Mouse (Mus musculus): ENCODE measurements around the gene Riok2.
"Not testable (repeated sequence)": the region's sequence is repeated elsewhere in the genome, so short reads cannot be mapped to it uniquely, and the experiment has no call there.

Gene Riok2

DNA sequence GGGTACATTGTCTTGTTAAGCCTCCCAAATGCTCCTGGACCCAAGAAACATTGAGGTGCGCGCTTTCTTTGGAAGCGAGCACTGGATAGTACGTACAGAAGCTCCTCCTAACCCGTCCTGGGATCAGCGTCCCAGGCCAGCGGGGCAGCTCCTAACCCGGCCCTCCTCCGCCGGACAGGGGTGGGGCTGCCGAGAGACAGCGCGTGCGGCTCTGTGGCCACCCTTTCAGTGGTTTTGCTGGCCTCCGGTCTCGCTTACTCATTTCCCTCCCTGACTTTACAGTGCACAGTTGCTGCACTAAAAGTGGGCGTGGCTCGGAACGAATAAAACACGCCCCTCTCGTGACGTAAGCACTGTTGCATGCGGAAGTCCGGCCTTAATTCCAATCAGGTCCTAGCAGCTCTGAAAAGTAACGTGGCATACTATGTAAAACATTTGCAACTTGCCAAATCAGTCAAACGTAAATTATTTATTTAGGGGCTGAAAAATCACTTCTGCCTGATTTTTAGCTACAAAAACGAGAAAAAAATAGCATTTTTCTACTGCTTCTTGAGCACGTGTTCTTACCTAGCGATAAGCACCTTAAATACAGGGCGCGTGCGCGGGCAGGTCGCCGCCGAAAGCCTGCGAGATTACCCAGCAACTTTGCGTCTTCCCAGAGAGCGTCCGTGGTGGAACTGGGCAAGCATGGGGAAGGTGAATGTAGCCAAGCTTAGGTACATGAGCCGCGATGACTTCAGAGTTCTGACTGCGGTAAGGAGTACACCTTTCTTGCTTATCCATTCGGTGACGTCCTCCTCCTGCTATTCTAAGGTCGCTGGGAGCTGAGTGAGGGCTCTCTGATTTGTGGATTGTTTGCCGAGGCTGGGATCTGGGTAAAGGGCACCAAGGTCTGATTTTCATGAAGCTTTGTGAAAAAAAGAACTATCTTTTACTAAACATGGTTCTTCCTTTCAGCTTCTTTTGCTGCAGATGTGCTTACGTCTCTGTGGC, at the start of gene Riok2:
Gene Riok2 (plus strand): TSS at position 392 of the 993 bp plus-strand sequence.
- peak; percentile 87 to 93 for DNase-seq (ENCODE audit: low spot score in 2 of 2)

DNA sequence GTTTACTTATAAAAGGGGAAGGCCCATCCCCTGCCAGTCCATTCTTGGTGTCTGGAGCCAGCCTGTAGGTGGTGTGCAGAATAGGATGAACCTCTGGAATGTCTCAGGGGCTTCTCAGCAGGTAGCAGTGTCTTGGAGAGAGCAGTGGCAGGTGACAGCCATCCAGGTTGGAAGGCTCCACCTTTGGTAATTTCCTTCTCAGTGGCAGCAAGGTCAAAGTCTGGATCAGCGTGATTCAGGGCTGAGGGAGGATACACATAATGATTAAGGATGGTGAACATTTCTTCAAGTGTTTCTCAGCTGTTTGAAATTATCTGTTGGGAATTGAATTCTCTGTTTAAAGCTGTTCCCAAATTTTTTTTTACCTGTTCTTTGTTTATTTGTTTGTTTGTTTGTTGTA, 48.1 kb upstream of the Riok2 start:
- not testable (repeated sequence) for DNase-seq (ENCODE audit: low spot score in 2 of 2)

DNA sequence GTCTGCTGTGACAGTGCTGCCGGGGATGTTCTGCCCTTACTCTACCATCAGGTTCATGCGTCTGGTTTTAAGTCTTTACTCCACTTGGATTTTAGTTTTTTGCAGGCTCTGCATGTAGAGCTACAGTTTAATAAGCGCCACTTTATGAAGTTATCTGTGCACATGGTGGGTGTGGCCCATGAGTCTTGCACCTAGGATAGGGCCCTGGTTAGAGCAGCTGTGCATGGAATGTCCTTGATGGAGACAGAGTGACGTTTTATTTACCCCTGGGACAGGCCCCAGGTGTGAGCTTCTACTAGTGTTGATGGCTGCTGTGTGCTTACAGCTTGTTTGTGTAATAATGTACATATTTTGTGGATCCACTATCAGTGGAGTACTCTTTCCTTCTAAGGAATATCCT, 47.5 kb upstream of the Riok2 start:
- no peak for DNase-seq (ENCODE audit: low spot score in 2 of 2)

DNA sequence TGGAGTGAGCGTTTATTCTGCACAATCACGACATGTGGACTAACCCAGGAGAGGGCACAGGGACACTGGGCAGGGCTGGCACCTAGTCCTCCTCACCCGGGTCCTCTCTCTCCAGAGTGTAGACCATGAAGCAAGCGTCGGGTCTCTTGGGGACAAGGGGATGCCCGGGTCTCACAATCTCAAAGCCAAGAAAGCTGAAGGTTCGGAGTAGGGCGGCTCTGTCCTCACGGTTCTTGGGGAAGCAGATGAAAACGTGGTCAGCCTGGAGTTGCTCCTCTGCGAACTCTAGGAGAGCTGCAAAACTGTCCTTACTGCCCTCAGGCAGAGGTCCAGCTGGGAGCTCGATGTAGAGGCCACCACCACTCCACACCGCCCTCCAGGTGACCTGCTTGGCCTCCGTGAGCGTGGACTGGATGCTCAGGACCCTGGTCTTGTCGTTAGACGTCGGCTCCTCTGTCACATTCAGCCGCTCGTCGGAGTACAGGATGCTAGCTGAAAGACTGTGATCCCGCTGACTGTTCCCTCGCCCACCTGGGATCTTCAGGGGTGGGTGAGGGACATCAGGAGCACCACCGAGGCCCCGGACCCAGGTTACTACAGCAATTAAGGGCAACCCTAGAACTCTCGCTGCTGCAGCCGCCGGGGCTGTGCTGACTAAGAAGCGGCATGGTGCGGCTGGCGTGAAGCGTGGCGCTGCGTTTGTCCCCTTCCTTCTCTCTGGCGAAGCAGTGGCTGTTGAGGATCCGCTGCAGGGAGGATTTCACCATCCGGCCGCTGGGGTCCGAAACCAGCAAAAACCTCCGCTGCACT, 28.5 kb upstream of the Riok2 start:
- DNase-seq (ENCODE audit: low spot score in 2 of 2): not testable (repeated sequence)

DNA sequence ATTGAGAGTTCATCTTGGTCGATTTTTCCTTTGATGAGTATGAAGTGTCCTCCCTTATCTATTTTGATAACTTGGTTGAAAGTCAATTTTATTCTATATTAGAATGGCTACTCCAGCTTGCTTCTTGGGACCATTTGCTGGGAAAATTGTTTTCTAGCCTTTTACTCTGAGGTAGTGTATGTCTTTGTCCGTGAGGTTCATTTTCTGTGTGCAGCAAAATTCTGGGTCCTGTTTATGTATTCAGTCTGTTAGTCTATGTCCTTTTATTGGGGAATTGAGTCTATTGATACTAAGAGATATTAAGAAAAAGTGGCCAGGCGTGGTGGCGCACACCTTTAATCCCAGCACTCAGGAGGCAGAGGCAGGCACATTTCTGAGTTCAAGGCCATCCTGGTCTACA, 27.8 kb upstream of the Riok2 start:
- not testable (repeated sequence) for DNase-seq (ENCODE audit: low spot score in 2 of 2)

DNA sequence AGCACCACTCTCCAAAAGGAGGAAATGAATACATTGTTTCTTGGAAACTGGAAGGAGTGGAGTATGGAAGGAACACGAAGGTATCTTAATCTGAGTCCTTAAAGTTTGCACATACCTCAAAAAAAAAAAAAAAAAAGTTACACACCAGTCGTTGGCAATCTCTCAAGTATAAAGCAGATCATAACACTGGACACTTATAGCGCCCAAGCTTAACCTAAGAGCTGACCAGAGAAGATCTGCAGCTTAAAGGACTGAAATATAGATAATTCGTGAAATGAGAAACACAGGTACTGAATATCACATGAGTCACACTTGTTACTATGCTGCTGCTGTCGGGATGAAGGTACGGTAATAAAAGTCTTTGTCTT, 575 bp upstream of the Riok2 start:
- no peak for DNase-seq (ENCODE audit: low spot score in 2 of 2)

DNA sequence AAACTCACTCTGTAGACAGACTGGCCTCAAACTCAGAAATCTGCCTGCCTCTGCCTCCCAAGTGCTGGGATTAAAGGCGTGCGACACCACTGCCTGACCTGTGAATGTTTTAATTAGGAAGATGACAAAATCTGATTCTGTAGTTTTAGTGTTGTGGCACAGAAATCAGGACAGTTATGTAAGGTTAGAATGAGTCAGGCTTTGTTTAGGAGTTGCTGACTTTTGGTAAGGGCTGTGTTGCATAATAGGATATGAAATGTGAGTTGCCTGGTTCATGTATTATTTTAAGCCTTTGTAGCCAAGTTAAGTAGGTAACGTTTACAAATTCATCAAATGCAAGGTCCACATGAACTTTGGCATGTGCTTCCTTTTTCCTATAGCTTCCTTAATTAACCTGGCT, 1.5 kb downstream of the Riok2 start:
- DNase-seq (ENCODE audit: low spot score in 2 of 2): no peak

DNA sequence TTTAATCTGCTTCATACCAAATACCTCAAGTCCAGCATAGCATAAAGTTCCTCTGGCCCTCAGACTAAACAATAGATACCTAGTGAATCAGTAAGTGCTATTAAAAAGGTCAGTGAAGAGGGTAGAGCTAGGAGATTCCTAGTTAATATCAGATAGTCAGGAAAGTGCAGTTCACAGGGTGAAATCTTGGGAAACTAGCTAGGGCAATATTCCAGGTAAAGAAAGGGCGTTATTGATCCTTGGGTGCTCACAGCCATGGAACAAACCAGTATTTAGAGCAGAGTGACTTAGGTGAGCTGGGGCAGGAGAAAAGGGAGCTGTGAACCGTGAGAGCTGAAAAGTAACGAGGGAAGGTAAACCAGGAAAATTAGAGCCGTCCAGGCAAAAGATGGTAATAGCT, 9.6 kb downstream of the Riok2 start:
- no peak for DNase-seq (ENCODE audit: low spot score in 2 of 2)

DNA sequence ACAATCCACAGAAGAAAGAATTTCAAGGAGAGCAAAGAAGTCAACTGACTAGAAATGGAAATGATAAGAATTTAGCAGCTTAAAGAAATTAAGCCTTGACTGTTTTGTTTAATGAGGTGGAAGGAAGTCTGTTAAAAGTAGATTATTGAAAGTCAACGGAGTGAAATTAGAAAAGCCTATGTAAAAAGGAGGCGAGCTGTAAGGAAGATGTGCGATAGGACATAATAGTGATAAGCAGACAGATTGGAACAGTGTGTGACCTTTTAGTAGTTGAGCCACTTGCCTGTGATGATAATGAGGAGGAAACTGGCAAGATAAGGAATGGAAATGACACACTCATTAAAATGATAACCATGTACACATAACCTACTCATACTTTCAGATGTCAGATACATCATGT, 10.4 kb downstream of the Riok2 start:
- DNase-seq (ENCODE audit: low spot score in 2 of 2): no peak

DNA sequence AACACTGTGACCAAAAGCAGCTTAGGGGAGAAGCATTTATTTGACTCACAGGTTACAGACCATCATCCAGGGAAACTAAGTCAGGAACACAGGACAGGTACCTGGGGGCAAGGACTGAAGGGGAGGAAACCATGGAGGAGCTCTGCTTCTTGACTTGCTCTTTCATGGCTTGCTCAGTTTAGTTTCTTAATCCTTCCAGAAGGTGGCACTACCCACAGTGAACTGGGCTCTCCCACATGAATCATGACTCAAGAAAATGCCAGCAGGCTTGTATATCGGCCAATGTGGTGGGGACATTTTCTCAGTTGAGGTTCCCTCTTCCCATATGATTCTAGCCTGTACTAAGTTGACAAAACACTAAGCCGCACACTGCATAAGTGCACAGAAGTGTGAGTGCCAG, 12.0 kb downstream of the Riok2 start:
- no peak for DNase-seq (ENCODE audit: low spot score in 2 of 2)

DNA sequence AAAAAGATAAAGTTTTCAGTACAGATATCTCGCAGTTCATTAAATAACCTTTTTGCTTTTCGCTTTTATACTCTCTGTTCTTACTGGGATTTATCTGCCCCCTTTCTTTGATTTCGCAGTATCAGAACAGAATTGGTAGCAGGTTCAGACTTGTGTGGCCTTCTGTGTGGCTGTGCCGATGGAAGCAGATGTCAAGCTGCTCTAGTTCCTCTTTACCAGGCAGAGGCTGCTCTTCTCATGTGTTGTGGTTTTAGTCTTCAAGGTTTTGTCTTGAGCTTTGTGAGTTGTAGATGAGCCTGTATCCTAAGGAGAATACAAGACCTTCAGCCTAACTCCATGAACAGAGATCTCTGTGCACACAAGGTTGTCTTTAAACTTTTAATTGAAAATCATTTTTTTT, 17.7 kb downstream of the Riok2 start:
- DNase-seq (ENCODE audit: low spot score in 2 of 2): no peak

DNA sequence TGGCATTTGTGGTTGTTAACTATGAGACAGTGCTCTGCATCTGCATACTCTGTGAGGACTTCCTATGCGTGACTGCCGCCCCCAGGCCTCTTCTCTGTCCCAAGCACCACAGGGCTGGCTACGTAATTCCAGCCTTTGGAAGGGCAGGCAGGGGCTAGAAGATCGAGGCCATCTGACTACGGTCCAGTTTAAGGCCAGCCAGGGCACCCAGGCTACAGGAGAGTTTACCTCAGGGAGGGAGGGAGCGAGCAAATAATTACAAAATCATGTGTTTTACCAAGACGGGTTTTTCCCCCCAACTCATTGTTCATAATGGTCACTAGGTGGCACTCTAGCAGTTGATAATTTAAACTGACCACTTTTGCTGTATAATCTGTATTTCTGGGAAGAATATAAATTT, 18.8 kb downstream of the Riok2 start:
- no peak for DNase-seq (ENCODE audit: low spot score in 2 of 2)

DNA sequence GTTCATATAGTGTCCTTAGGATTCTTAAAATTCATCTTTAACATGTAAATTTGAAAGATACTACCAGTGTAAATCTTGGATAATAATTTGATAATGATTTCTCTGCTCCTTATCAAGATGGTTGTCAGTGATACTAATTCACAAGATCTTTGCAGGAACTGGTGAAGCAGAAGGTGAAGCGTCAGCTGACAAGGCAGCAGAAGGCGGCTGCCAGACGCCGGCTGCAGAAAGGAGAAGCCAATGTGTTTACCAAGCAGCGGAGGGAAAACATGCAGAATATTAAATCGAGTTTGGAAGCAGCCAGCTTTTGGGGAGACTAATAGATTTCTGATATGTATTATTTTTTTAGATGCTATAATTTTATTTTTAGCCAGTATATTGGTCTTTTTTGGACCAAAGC, 19.2 kb downstream of the Riok2 start:
- DNase-seq (ENCODE audit: low spot score in 2 of 2): no peak

DNA sequence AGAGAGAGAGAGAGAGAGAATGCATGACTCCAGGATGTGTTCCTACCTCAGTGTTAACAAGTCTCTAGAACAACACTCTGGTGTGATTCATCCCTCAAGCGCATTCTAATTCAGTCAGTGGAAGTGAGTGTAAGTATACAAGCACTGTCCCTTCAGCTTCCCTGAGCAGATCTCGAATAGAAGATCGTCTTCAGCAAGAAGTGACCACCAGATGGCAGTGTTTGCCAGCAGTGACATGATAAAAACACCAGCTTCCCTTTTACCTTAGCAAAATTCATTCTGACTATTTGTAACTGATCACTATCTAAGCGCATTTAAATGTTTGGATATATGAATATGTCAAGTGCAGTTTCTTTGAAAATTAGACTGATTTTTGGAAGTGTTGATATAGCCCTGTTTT, 20.2 kb downstream of the Riok2 start:
- peak; percentile 24 to 75 for DNase-seq (ENCODE audit: low spot score in 2 of 2)

DNA sequence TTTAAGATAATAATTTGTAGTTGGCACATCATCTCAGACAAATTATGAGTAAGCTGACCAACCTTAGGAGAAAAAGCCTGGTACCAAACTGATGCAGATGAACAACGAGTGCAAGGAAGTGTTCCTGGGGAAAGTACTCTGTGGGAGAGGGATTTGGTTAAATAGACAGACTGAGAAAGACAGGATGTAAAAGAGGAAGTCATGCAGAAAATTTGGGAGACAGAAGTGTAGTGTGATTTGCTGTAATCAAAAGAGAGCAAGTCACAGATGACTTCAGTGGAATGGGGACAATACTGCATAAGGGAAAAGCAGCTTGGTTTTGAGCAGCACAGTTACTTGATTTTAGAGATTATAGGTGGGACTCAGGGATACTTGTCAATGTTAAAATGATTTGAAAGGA, 22.8 kb downstream of the Riok2 start:
- DNase-seq (ENCODE audit: low spot score in 2 of 2): no peak

DNA sequence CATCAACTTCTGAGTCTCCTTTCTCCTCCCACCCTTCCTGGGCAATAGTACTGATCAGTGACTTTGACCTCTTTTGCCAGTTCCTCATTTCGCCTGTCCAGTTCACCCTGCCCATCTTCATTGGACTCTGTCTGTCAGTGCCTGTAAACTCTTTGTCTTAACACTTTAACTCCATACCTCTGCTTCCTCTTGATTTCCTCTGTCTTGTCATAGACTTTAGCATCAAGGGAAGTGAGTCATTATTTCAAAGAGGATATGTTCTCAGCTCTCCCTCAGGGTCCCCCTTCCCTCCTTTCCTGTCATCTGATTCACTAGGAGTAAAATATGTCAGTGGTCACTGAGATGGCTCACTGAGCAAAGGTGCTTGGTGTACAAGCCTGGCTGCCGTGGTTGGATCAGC, 24.6 kb downstream of the Riok2 start:
- no peak for DNase-seq (ENCODE audit: low spot score in 2 of 2)

DNA sequence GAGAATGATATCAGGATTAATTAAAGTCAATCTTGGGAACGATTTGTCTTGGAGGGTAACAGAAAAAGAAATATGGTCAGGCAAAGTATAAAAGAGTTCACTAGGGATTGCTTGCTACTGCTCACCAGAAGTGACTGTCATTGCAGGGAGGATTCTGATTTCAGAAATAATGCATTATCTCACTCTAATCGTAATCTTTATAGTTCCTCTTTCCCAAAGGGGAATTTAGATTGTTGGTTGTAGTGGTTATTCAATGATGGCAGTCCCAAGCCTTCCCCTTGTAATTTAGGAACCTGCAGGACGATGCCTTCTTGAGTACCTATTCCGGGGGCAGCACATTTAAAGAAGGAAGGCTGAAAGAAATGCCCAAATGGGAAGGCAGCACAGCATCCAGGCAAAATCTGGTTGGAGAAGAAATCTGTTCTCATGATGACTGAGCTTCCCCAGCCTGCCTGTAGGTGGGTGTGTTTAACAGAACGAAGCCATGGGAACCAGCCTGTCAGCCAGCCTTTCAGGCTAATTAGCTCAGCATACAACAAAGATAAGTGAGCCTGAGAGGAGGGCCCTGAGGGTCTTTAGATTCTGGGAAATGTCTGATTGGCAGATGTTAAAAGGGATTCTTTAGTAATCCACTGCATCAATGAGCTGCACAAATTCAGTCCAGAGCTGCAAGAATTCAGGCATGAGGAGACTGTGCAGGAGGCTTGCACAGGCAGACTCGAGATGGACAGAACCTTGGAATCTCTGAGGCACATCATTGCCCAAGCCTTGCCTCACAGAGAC, 28.3 kb downstream of the Riok2 start, which contains the start of gene Lix1:
Gene Lix1 (plus strand): TSS at position 451 of the 783 bp plus-strand sequence.
- DNase-seq (ENCODE audit: low spot score in 2 of 2): no peak

DNA sequence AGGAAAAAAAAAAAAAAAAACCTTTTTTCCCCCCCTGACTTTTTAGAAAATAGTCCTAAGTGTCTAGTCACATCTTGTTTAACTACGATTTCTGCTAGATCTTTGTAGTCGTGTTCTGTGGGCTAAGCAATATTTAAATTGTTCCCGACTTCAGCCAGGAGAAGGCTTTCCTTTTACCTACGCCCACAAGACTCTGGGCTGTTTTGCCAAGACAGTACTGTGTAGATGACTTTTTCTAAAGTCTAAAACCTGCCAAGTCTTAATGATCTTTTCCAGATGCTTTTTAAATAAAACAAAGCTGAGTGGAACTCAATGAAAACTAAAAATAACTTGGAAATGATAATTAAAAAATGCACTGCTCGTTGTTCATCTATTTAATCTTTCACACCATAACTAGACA, 28.9 kb downstream of the Riok2 start:
- DNase-seq (ENCODE audit: low spot score in 2 of 2): no peak

DNA sequence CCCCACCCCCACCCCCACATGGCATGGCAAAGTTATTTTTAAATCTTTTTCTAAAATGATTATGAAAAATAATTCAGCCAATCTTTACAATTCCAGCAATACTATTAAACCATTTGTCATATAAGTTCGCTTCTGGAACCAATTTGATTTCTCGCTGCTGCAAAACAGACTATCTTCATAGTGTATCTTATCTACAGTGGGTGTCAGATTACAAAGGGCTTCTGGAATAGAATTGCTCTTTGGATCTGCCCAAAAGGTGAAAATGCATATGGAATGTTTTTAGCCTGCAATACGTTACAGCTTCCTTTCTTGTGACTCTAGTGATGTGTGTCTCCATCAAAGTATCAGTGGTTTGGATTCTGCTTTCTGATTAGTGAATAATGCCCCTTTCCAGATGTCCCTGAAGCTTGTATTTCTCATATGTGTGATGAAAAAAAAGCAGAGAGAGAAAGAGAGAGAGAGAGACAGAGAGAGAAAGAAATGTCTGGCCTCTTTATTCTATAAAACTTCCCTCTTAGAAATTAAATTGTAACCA, 29.5 kb downstream of the Riok2 start:
- no peak for DNase-seq (ENCODE audit: low spot score in 2 of 2)

DNA sequence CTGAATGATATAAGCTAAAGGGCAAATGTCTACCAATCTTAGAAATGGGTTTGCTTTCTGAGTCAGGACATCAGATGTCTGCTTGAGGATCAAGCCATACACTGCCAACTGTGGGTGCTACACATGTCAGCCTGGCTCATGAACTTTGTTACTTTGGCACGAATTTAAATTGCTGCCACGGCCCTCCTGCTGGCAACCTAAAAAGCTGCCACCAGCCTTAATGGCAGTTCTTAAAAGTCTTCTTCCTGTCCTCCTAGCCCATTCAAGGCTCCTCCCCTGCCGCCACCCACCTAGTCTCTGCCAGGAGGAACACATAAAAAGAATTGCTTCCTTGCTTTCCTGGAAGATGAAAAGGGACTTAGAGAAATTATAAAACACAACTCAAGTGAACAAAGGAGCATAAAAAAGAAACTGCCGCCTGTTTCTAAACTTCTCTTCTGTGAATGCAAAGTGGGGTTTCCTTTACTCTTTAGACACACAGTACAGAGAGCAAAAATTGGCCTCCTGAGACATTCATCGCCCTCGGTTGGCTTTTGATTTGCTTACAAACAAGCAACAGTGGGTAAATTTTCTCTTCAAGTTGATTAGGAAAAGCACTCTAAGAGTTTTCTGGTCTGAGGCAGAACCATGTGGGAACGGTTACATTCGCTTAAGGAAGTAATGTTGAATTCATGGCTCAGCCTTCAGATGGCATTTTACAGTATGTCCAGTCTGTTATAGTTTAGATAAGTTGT, 30.9 kb downstream of the Riok2 start:
- no peak for DNase-seq (ENCODE audit: low spot score in 2 of 2)

DNA sequence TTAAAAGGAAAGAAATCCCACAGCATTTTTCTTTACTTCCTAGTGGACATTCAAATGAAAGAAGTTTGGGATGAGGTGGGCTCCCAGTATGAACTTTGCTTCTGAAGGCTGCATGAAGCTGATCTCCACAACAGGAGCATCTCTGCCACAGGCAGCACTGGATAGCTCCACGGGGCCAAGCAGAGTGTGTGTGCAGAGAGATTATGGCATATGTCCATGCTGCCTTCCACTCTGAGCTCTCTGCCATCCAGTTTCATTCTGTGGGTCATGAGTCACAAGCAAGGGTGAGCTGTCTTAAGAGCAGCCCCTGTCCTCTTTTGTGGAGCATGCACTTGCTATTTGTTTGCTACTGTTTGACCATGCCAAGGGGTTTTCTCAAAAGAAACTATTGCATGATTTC, 31.5 kb downstream of the Riok2 start:
- no peak for DNase-seq (ENCODE audit: low spot score in 2 of 2)
